Mouse (Mus musculus) heart, embryonic 16.5 days (tissue): ENCODE measurements around the gene Trak1. TPM values are rescaled to one million over a fixed set of nuclear protein-coding genes. Genes with fewer than 3 reads are reported as not detected.

Source experiments
- ATAC-seq: fragments of 200-750 bp; cut with Nextera tagmentation; replicated peaks from 2 replicates; pipeline ENCODE4 v1.8.0; 2017; ENCODE audit warnings: moderate number of reproducible peaks; ENCODE audit not compliant: insufficient read depth, low FRiP score; ENCODE audit errors: extremely low read depth
- H3K27ac ChIP-seq: fragments of 300-500 bp; sonication (generic); 2 replicates; pipeline ENCODE4 v1.5.1; 2014; ENCODE audit warnings: mild to moderate bottlenecking, low read length, control low read depth, moderate library complexity
- H3K27me3 ChIP-seq: fragments of 300-500 bp; sonication (generic); 2 replicates; pipeline ENCODE4 v1.6.1; 2014; ENCODE audit warnings: low read length, mixed read lengths; ENCODE audit not compliant: control insufficient read depth, insufficient read depth
- H3K36me3 ChIP-seq: fragments of 300-500 bp; sonication (generic); 2 replicates; pipeline ENCODE4 v1.6.1; 2014; ENCODE audit not compliant: control insufficient read depth, insufficient read depth
- H3K4me1 ChIP-seq: fragments of 300-500 bp; sonication (generic); 2 replicates; pipeline ENCODE4 v1.6.1; 2014; ENCODE audit warnings: low read length, mixed read lengths; ENCODE audit not compliant: control insufficient read depth, insufficient read depth
- H3K4me2 ChIP-seq: fragments of 300-500 bp; sonication (generic); 2 replicates; pipeline ENCODE4 v1.6.1; 2014; ENCODE audit warnings: low read depth, mild to moderate bottlenecking, control low read depth, low read length
- H3K4me3 ChIP-seq: fragments of 300-500 bp; sonication (generic); 2 replicates; pipeline ENCODE4 v1.5.1; 2014; ENCODE audit warnings: mild to moderate bottlenecking, control low read depth, low read length
- H3K9ac ChIP-seq: fragments of 300-500 bp; sonication (generic); 2 replicates; pipeline ENCODE4 v1.6.1; 2014; ENCODE audit warnings: low read length, control low read depth
- H3K9me3 ChIP-seq: fragments of 300-500 bp; sonication (generic); replicated peaks from 2 replicates; pipeline ENCODE4 v1.6.1; 2016; ENCODE audit warnings: low read length; ENCODE audit not compliant: control insufficient read depth
- WGBS: fragments of 180-500 bp; shearing (Covaris S2); extraction: QIAGEN DNeasy Blood & Tissue Kit; methylation state at CpG from one replicate; pipeline ENCODE4 v1.1.7; 2014; 5-methylcytosine and 5-hydroxymethylcytosine counted together
- polyA plus RNA-seq: library from polyadenylated mRNA; unstranded; fragments of >200 nt; fragmentation: Nextera tagmentation; extraction: Ambion mirVana; gene quantifications from 2 replicates; pipeline ENCODE4 v1.2.1, GENCODE M21; 2015

Gene Trak1
- polyA plus RNA-seq, 1 experiment from 2014 or later = 42.4 TPM

- Histone ChIP-seq H3K27me3 (no peaks in the 10 kb centered on the region), H3K9ac (peak overlapping the region; percentile 70), H3K4me2 (peak overlapping the region; percentile 76), H3K4me1 (peaks cover 9% of the 10 kb centered on the region), H3K9me3 (peaks cover 16% of the 10 kb centered on the region), H3K36me3 (no peaks in the 10 kb centered on the region), H3K4me3 (peak overlapping the region; percentile 51), H3K27ac (no peak overlapping the region; the same call in 1 of the 2 replicates)
- 76% methylated on average over 3 of the region's 3 CpGs for WGBS
- no peak for ATAC-seq
Measured at GRCm38 (mm10) chr9:121286325-121286901, 10.9 kb upstream of the Trak1 start.

GRCm38 (mm10) chr9:121291275-121291674 lies 6.0 kb upstream of the Trak1 start:
- no peak for ATAC-seq
- Histone ChIP-seq H3K4me1 (peaks cover 3% of the 10 kb centered on the region), H3K27ac (no peak overlapping the region), H3K4me3 (no peak overlapping the region), H3K9ac (no peak overlapping the region), H3K36me3 (no peaks in the 10 kb centered on the region), H3K27me3 (peaks cover under 1% of the 10 kb centered on the region), H3K4me2 (no peak overlapping the region), H3K9me3 (peaks cover 7% of the 10 kb centered on the region)
- WGBS = 88% methylated on average over 2 of the region's 2 CpGs

DNA sequence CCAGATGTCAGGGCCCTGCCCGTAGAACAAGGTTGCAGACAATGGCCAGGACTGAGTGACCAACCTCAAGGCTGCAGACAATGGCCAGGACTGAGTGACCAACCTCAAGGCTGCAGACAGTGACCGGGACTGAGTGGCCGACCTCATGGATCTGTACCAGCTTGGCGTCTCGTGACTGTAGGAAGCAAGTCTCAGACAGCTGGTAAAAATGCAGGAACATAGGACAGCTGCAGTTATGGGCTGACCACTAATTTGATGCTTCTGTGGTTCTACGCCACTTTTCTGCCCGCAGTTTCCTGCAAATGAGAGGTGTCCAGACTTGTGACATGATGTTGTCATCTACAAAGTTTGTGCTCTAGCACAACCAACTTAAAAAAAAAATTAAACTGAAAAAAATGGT lies 4.1 kb upstream of the Trak1 start:
- no peak for ATAC-seq
- no peak overlapping the region for H3K9ac ChIP-seq
- H3K36me3 ChIP-seq = no peaks in the 10 kb centered on the region
- no peak overlapping the region for H3K4me2 ChIP-seq
- H3K27me3 ChIP-seq = peaks cover 2% of the 10 kb centered on the region
- peaks cover 7% of the 10 kb centered on the region for H3K9me3 ChIP-seq
- WGBS = 79% methylated on average over 7 of the region's 7 CpGs
- H3K4me3 ChIP-seq = no peak overlapping the region
- peaks cover 3% of the 10 kb centered on the region for H3K4me1 ChIP-seq
- no peak overlapping the region for H3K27ac ChIP-seq

GRCm38 (mm10) chr9:121295221-121295620 lies 2.1 kb upstream of the Trak1 start:
- peaks cover 2% of the 10 kb centered on the region for H3K27me3 ChIP-seq
- no peak overlapping the region for H3K4me3 ChIP-seq
- H3K27ac ChIP-seq = no peak overlapping the region
- H3K36me3 ChIP-seq = no peaks in the 10 kb centered on the region
- H3K9ac ChIP-seq = no peak overlapping the region
- ATAC-seq = no peak
- WGBS = 70% methylated on average over 7 of the region's 7 CpGs
- no peaks in the 10 kb centered on the region; the same call in none of the 2 replicates for H3K9me3 ChIP-seq
- no peak overlapping the region for H3K4me2 ChIP-seq
- peaks cover 21% of the 10 kb centered on the region for H3K4me1 ChIP-seq

DNA sequence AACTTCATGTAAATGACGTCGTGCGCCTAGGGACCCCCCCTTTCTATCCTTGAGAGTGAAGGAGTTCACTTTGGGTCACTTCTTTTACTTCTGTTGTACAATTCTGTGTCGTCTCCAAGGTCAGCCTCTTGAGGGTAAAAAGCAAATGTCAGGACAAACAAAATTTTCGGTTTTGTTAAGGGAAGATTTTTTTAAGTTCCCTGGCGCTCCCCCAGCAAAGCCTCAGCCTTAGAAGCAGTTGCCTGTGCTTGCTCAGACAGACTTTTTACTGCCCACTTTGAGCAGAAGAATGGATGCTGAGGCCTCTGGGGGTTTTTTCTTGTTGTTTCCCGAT lies 730 bp downstream of the Trak1 start:
- H3K36me3 ChIP-seq = no peaks in the 10 kb centered on the region
- peaks cover 2% of the 10 kb centered on the region for H3K27me3 ChIP-seq
- H3K4me1 ChIP-seq = peaks cover 33% of the 10 kb centered on the region
- H3K9ac ChIP-seq = peak overlapping the region; percentile 92
- H3K4me3 ChIP-seq = peak overlapping the region; percentile 77
- WGBS = 2% methylated on average over 7 of the region's 7 CpGs
- H3K4me2 ChIP-seq = peak overlapping the region; percentile 94
- H3K27ac ChIP-seq = peak overlapping the region; percentile 87
- ATAC-seq = no peak
- no peaks in the 10 kb centered on the region for H3K9me3 ChIP-seq

- H3K4me3 ChIP-seq = peak overlapping the region; percentile 77
- peaks cover 38% of the 10 kb centered on the region for H3K4me1 ChIP-seq
- H3K9me3 ChIP-seq = no peaks in the 10 kb centered on the region
- H3K27me3 ChIP-seq = peaks cover 2% of the 10 kb centered on the region
- H3K9ac ChIP-seq = peak overlapping the region; percentile 92
- H3K36me3 ChIP-seq = no peaks in the 10 kb centered on the region
- ATAC-seq = no peak
- H3K27ac ChIP-seq = peak overlapping the region; percentile 87
- H3K4me2 ChIP-seq = peak overlapping the region; percentile 94
- WGBS = 19% methylated on average over 15 of the region's 15 CpGs
Measured at GRCm38 (mm10) chr9:121298411-121299091, 1.2 kb downstream of the Trak1 start.

DNA sequence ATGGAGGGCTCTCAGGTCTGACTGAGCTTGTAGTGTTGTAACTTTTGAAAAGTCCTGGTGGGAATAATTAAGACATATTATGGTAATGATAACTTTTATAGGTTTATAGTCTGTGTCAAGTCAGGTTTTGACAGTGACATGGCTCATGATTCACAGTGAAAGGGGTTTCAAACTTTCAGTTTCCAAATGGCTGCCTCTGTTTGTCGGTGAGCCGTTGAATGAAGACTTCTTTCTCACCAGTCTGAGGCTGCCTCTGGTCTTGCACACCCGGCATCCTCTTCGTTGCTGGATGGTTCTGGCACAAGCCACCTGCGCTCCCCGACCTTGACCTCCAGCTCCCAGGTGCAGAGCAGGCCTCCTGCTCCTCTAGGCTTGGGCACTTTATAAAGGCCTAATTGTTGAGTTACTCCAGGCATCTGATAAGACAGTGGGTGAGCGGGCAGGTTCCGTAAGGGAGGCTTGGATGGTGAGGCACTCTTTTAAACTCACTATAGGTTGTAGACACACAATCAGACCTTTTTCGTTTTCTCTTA lies 2.0 kb downstream of the Trak1 start:
- Histone ChIP-seq H3K36me3 (no peaks in the 10 kb centered on the region), H3K4me2 (peak overlapping the region; percentile 94), H3K27me3 (peaks cover 2% of the 10 kb centered on the region), H3K4me1 (peaks cover 43% of the 10 kb centered on the region), H3K9ac (peak overlapping the region; percentile 92), H3K9me3 (no peaks in the 10 kb centered on the region), H3K27ac (peak overlapping the region; percentile 87), H3K4me3 (peak overlapping the region; percentile 77)
- no peak for ATAC-seq
- WGBS = 58% methylated on average over 9 of the region's 9 CpGs

- H3K4me3 ChIP-seq = peak overlapping the region; percentile 77
- peak overlapping the region; percentile 3; the same call in 1 of the 2 replicates for H3K27ac ChIP-seq
- ATAC-seq = no peak
- WGBS = 68% methylated on average over 19 of the region's 19 CpGs
- H3K27me3 ChIP-seq = peaks cover 2% of the 10 kb centered on the region; the same call in 1 of the 2 replicates
- H3K9me3 ChIP-seq = no peaks in the 10 kb centered on the region
- H3K9ac ChIP-seq = peak overlapping the region; percentile 92
- H3K4me2 ChIP-seq = peak overlapping the region; percentile 94
- no peaks in the 10 kb centered on the region for H3K36me3 ChIP-seq
- H3K4me1 ChIP-seq = peaks cover 43% of the 10 kb centered on the region
Measured at GRCm38 (mm10) chr9:121299976-121300570, 2.8 kb downstream of the Trak1 start.
